Mouse (Mus musculus) limb, embryonic 11.5 days (tissue): ENCODE data around the gene Banp. TPM values are rescaled to one million over a fixed set of nuclear protein-coding genes. Genes with fewer than 3 reads are reported as not detected.

ENCODE experiments used
- ATAC-seq: fragments of 200-750 bp; cut with Nextera tagmentation; 2 replicates; pipeline ENCODE4 v1.8.0; 2017; ENCODE audit warnings: low read depth; ENCODE audit not compliant: insufficient number of reproducible peaks, low FRiP score, low TSS enrichment
- DNase-seq: peaks from one replicate; pipeline ENCODE4 v3.0.0-alpha.2; 2015; ENCODE audit warnings: low spot score
- H3K27ac ChIP-seq: fragments of 300-500 bp; sonication (generic); replicated peaks from 2 replicates; pipeline ENCODE4 v1.5.1; 2014; ENCODE audit warnings: low read depth, mild to moderate bottlenecking, low read length
- H3K27me3 ChIP-seq: fragments of 300-500 bp; sonication (generic); 2 replicates; pipeline ENCODE4 v1.6.1; 2014; ENCODE audit warnings: mild to moderate bottlenecking, low read length, mixed read lengths; ENCODE audit not compliant: control insufficient read depth, insufficient read depth
- H3K36me3 ChIP-seq: fragments of 300-500 bp; sonication (generic); 2 replicates; pipeline ENCODE4 v1.6.1; 2014; ENCODE audit warnings: mild to moderate bottlenecking, low read length, moderate library complexity, mixed read lengths; ENCODE audit not compliant: control insufficient read depth, insufficient read depth
- H3K4me1 ChIP-seq: fragments of 300-500 bp; sonication (generic); 2 replicates; pipeline ENCODE4 v1.6.1; 2014; ENCODE audit warnings: low read length, mixed read lengths; ENCODE audit not compliant: control insufficient read depth, insufficient read depth
- H3K4me2 ChIP-seq: fragments of 300-500 bp; sonication (generic); 2 replicates; pipeline ENCODE4 v1.6.1; 2014; ENCODE audit warnings: low read depth, mild to moderate bottlenecking, moderate library complexity; ENCODE audit not compliant: severe bottlenecking
- H3K4me3 ChIP-seq: fragments of 300-500 bp; sonication (generic); 2 replicates; pipeline ENCODE4 v1.5.1; 2014; ENCODE audit warnings: low read depth, low read length
- H3K9ac ChIP-seq: fragments of 300-500 bp; sonication (generic); 2 replicates; pipeline ENCODE4 v1.6.1; 2014; ENCODE audit warnings: mild to moderate bottlenecking, low read length
- H3K9me3 ChIP-seq: fragments of 300-500 bp; sonication (generic); 2 replicates; pipeline ENCODE4 v1.6.1; 2016; ENCODE audit warnings: low read length; ENCODE audit not compliant: control insufficient read depth
- WGBS: fragments of 180-500 bp; shearing (Covaris S2); extraction: QIAGEN DNeasy Blood & Tissue Kit; methylation state at CpG from one replicate; pipeline ENCODE4 v1.1.7; 2014; 5-methylcytosine and 5-hydroxymethylcytosine counted together
- polyA plus RNA-seq: library from polyadenylated mRNA; unstranded; fragments of >200 nt; fragmentation: Nextera tagmentation; extraction: Ambion mirVana; gene quantifications from 2 replicates; pipeline ENCODE4 v1.2.1, GENCODE M21; 2014

The Banp gene
- polyA plus RNA-seq: 57.9 and 58.1 TPM in 2 replicates

GRCm38 (mm10) chr8:121949222-121949800 is at the start of gene Banp:
Gene Banp (plus strand): TSS chr8:121949750.
- Histone ChIP-seq H3K27ac (peak within 1 kb of the TSS; percentile 92), H3K9ac (peak within 1 kb of the TSS; percentile 92), H3K4me2 (peak within 1 kb of the TSS; percentile 93), H3K4me3 (peak within 1 kb of the TSS; percentile 90), H3K4me1 (peaks cover 23% of the 10 kb centered on the region), H3K36me3 (peaks cover 4% of the 10 kb centered on the region; the same call in 1 of the 2 replicates), H3K9me3 (no peaks in the 10 kb centered on the region), H3K27me3 (no peaks in the 10 kb centered on the region)
- no peak for DNase-seq
- WGBS: 67% methylated on average over 6 of the region's 6 CpGs
- ATAC-seq: no peak

GRCm38 (mm10) chr8:121901498-121902236 is 47.9 kb upstream of the Banp start:
- WGBS: 43% methylated on average over 8 of the region's 8 CpGs
- no peak overlapping the region for H3K9ac ChIP-seq
- no peaks in the 10 kb centered on the region for H3K9me3 ChIP-seq
- no peak overlapping the region for H3K4me3 ChIP-seq
- DNase-seq: peak; percentile 38
- peaks cover 2% of the 10 kb centered on the region; the same call in 1 of the 2 replicates for H3K27me3 ChIP-seq
- ATAC-seq: 0 out of 2 replicates have a peak, but pooled peaks have one; percentile 27
- no peaks in the 10 kb centered on the region; the same call in 1 of the 2 replicates for H3K36me3 ChIP-seq
- peaks cover 29% of the 10 kb centered on the region for H3K4me1 ChIP-seq
- no peak overlapping the region for H3K4me2 ChIP-seq
- H3K27ac ChIP-seq: no peak overlapping the region; the same call in 1 of the 2 replicates

GRCm38 (mm10) chr8:121903977-121904376 is 45.6 kb upstream of the Banp start:
- Histone ChIP-seq H3K9ac (no peak overlapping the region), H3K4me1 (peaks cover 18% of the 10 kb centered on the region)
- 78% methylated on average over 6 of the region's 6 CpGs for WGBS

GRCm38 (mm10) chr8:121904999-121905398 is 44.6 kb upstream of the Banp start:
- no peaks in the 10 kb centered on the region for H3K9me3 ChIP-seq
- no peak overlapping the region for H3K9ac ChIP-seq
- H3K36me3 ChIP-seq: no peaks in the 10 kb centered on the region
- 82% methylated on average over 9 of the region's 9 CpGs for WGBS
- ATAC-seq (no peak), DNase-seq (no peak)
- H3K4me2 ChIP-seq: no peak overlapping the region
- peaks cover 18% of the 10 kb centered on the region for H3K4me1 ChIP-seq
- H3K4me3 ChIP-seq: no peak overlapping the region
- H3K27me3 ChIP-seq: peaks cover 2% of the 10 kb centered on the region; the same call in 1 of the 2 replicates
- H3K27ac ChIP-seq: no peak overlapping the region

More at GRCm38 (mm10) chr8:121903977-121904376, 45.6 kb upstream of the Banp start:
- no peak overlapping the region for H3K27ac ChIP-seq
- no peaks in the 10 kb centered on the region for H3K36me3 ChIP-seq
- DNase-seq (no peak), ATAC-seq (no peak)
- H3K9me3 ChIP-seq: no peaks in the 10 kb centered on the region
- H3K4me3 ChIP-seq: no peak overlapping the region
- H3K27me3 ChIP-seq: peaks cover 2% of the 10 kb centered on the region; the same call in 1 of the 2 replicates
- H3K4me2 ChIP-seq: no peak overlapping the region

- no peaks in the 10 kb centered on the region for H3K36me3 ChIP-seq
- H3K27ac ChIP-seq: no peak overlapping the region
- no peaks in the 10 kb centered on the region for H3K9me3 ChIP-seq
- ATAC-seq (no peak), DNase-seq (no peak)
- peaks cover 18% of the 10 kb centered on the region for H3K4me1 ChIP-seq
- H3K4me2 ChIP-seq: peak overlapping the region; percentile 94
- 48% methylated on average over 1 of the region's 1 CpGs for WGBS
- no peak overlapping the region for H3K9ac ChIP-seq
- peaks cover 2% of the 10 kb centered on the region; the same call in 1 of the 2 replicates for H3K27me3 ChIP-seq
- H3K4me3 ChIP-seq: no peak overlapping the region
Observed at GRCm38 (mm10) chr8:121905420-121905819, 44.1 kb upstream of the Banp start.

GRCm38 (mm10) chr8:121905864-121906263 is 43.7 kb upstream of the Banp start:
- no peaks in the 10 kb centered on the region for H3K36me3 ChIP-seq
- peak overlapping the region; percentile 94 for H3K4me2 ChIP-seq
- ATAC-seq (no peak), DNase-seq (no peak)
- peak overlapping the region; percentile 72; the same call in 1 of the 2 replicates for H3K4me3 ChIP-seq
- no peaks in the 10 kb centered on the region for H3K9me3 ChIP-seq
- H3K4me1 ChIP-seq: peaks cover 18% of the 10 kb centered on the region
- H3K27ac ChIP-seq: no peak overlapping the region
- 42% methylated on average over 5 of the region's 5 CpGs for WGBS
- no peak overlapping the region for H3K9ac ChIP-seq
- peaks cover 2% of the 10 kb centered on the region; the same call in 1 of the 2 replicates for H3K27me3 ChIP-seq

- peaks cover 2% of the 10 kb centered on the region; the same call in 1 of the 2 replicates for H3K27me3 ChIP-seq
- peak overlapping the region; percentile 94 for H3K4me2 ChIP-seq
- H3K4me3 ChIP-seq: peak overlapping the region; percentile 72
- H3K36me3 ChIP-seq: no peaks in the 10 kb centered on the region
- H3K9ac ChIP-seq: peak overlapping the region; percentile 58
- peaks cover 15% of the 10 kb centered on the region for H3K4me1 ChIP-seq
- H3K27ac ChIP-seq: no peak overlapping the region
- WGBS: under 1% methylated on average over 72 of the region's 72 CpGs
- DNase-seq: peak; percentile 62
- ATAC-seq: peak; percentile 41; the same call in 1 of the 2 replicates
- H3K9me3 ChIP-seq: no peaks in the 10 kb centered on the region
Observed at GRCm38 (mm10) chr8:121906542-121907512, 42.7 kb upstream of the Banp start.
